ENCODE assay signal across 8 mouse cellular contexts in genomic region chr15:84891658-84892057, GRCm38 (mm10). TPM values are rescaled to one million over a fixed set of nuclear protein-coding genes. Genes with fewer than 3 reads are reported as not detected.
DNase-seq lines count a peak whose midpoint lies in the region; ATAC-seq and TF ChIP-seq lines count a peak whose summit lies in the region.
"Had no signal": no experiment of that assay in that cellular context is flagged by ENCODE, and none has a peak within 500 bp of the region (broad histone marks: within the 10 kb centered on the region; RNA-seq: fewer than 3 reads in every experiment).

No protein-coding gene starts in this region.

- no peak for TF ChIP-seq EP300 in ES-Bruce4 (IDR thresholded peaks at IDR 0.05; ENCODE audit: insufficient read depth, low read depth, low read length)

- peak; percentile 63 for ATAC-seq in common myeloid progenitor, adult 5-6 weeks (replicated peaks; ENCODE audit: low read depth, poor library complexity, severe bottlenecking)
- ATAC-seq in granulocyte monocyte progenitor cell, adult 5-6 weeks (replicated peaks; ENCODE audit: poor library complexity, severe bottlenecking), result peak; percentile 69; the same call in 1 of the 2 replicates

- H3K27ac ChIP-seq in ES-Bruce4 (ENCODE audit: insufficient read depth, low read length), result no peak overlapping the region

- peaks cover 2% of the 10 kb centered on the region for H3K4me1 ChIP-seq in ES-Bruce4 (ENCODE audit: control insufficient read depth, insufficient read depth, low read length)

- peak; percentile 84 for DNase-seq in adipocyte (ENCODE audit: low spot score)
- peak; percentile 41 to 67 for DNase-seq in layer of hippocampus, adult 8-10 months (ENCODE audit: low spot score in 2 of 2)
- DNase-seq in lung, postnatal 25 days (ENCODE audit: low spot score), result peak; percentile 52
- peak; percentile 67 for DNase-seq in right cerebral cortex, adult 18-20 months

- TF ChIP-seq POLR2A in ES-Bruce4 (IDR thresholded peaks at IDR 0.05; ENCODE audit: insufficient read depth, low read length), result no peak

- peak; percentile 66 for TF ChIP-seq CTCF in ES-Bruce4 (IDR thresholded peaks at IDR 0.05; ENCODE audit: low read depth, low read length)

- H3K27me3 ChIP-seq in ES-Bruce4 (ENCODE audit: control insufficient read depth, insufficient read depth, low read length, poor library complexity, severe bottlenecking), result no peaks in the 10 kb centered on the region

- H3K36me3 ChIP-seq in ES-Bruce4 (ENCODE audit: control insufficient read depth, insufficient read depth, low read length, poor library complexity, severe bottlenecking), result no peaks in the 10 kb centered on the region

- no peak overlapping the region for H3K4me3 ChIP-seq in ES-Bruce4 (ENCODE audit: low read depth, low read length)
- H3K4me3 ChIP-seq: megakaryocyte, embryonic 14.5 days had no signal

- H3K9ac ChIP-seq in ES-Bruce4 (ENCODE audit: low read depth, poor library complexity, severe bottlenecking), result no peak overlapping the region

- peaks cover 12% of the 10 kb centered on the region for H3K9me3 ChIP-seq in ES-Bruce4 (replicated peaks; ENCODE audit: control insufficient read depth, insufficient read depth, low read length, poor library complexity, severe bottlenecking)

RNA-seq across cellular contexts. Expression of gene Gm29666, which starts 28.2 kb away (rescaled TPM):
- 1.1 and 1.2 TPM in 2 replicates for polyA plus RNA-seq in ES-Bruce4 (2011; ENCODE audit: insufficient read depth, insufficient read length, low read depth, missing spikeins)
- 0.27 and 0.53 TPM in 2 replicates for total RNA-seq in common myeloid progenitor, adult 5-6 weeks (2017)
- 0.54 and 1.0 TPM in 2 replicates for total RNA-seq in granulocyte monocyte progenitor cell, adult 5-6 weeks (2014; fragmentation: Nextera tagmentation)
- 0.15 and 0.17 TPM in 2 replicates for total RNA-seq in granulocyte monocyte progenitor cell, adult 5-6 weeks (2017)
- total RNA-seq in layer of hippocampus, adult 8-10 months (2022), result 1 to 10 TPM; 1.3 to 1.8 (median 1.7) TPM

RNA-seq across cellular contexts. Expression of gene Nup50, which starts 31.6 kb away (rescaled TPM):
- polyA plus RNA-seq in ES-Bruce4 (2011; ENCODE audit: insufficient read depth, insufficient read length, low read depth, missing spikeins), result 67.3 and 69.8 TPM in 2 replicates
- 85.2 and 98.3 TPM in 2 replicates for total RNA-seq in common myeloid progenitor, adult 5-6 weeks (2017)
- 45.8 and 48.1 TPM in 2 replicates for total RNA-seq in granulocyte monocyte progenitor cell, adult 5-6 weeks (2014; fragmentation: Nextera tagmentation)
- total RNA-seq in granulocyte monocyte progenitor cell, adult 5-6 weeks (2017), result 77.6 and 80.8 TPM in 2 replicates
- 10 to 100 TPM; 29.0 to 35.4 (median 33.0) TPM for total RNA-seq in layer of hippocampus, adult 8-10 months (2022)

RNA-seq across cellular contexts. Expression of gene Phf21b, which starts 35.8 kb away (rescaled TPM):
- polyA plus RNA-seq in ES-Bruce4 (2011; ENCODE audit: insufficient read depth, insufficient read length, low read depth, missing spikeins), result 2.6 and 4.2 TPM in 2 replicates
- 5.3 TPM in 1 of 2 replicates, not detected in the other for total RNA-seq in common myeloid progenitor, adult 5-6 weeks (2017)
- total RNA-seq in granulocyte monocyte progenitor cell, adult 5-6 weeks (2014; fragmentation: Nextera tagmentation), result 0.06 and 2.5 TPM in 2 replicates
- total RNA-seq in granulocyte monocyte progenitor cell, adult 5-6 weeks (2017), result not detected in 2 replicates
- total RNA-seq in layer of hippocampus, adult 8-10 months (2022), result 10 to 100 TPM in 2 of 4 experiments, 1 to 10 TPM in 2; 6.6 to 12.2 (median 9.3) TPM
